Mouse (Mus musculus) forebrain, embryonic 14.5 days (tissue): ENCODE data around the gene Thrap3. TPM values are rescaled to one million over a fixed set of nuclear protein-coding genes. Genes with fewer than 3 reads are reported as not detected.

Experiments
- ATAC-seq: fragments of 200-750 bp; cut with Nextera tagmentation; 2 replicates; pipeline ENCODE4 v1.8.0; 2017; ENCODE audit warnings: mild to moderate bottlenecking, moderate library complexity
- DNase-seq: peaks from one replicate; pipeline ENCODE4 v3.0.0-alpha.2; 2015; ENCODE audit warnings: low spot score
- H3K27ac ChIP-seq: fragments of 300-500 bp; sonication (generic); 2 replicates; pipeline ENCODE4 v1.5.1; 2014; ENCODE audit warnings: low read depth, mild to moderate bottlenecking, control low read depth, low read length, moderate library complexity
- H3K27me3 ChIP-seq: fragments of 300-500 bp; sonication (generic); replicated peaks from 2 replicates; pipeline ENCODE4 v1.6.1; 2014; ENCODE audit warnings: low read length, control low read depth, mixed read lengths; ENCODE audit not compliant: control insufficient read depth, insufficient read depth
- H3K36me3 ChIP-seq: fragments of 300-500 bp; sonication (generic); 2 replicates; pipeline ENCODE4 v1.6.1; 2014; ENCODE audit warnings: low read length, control low read depth; ENCODE audit not compliant: control insufficient read depth, insufficient read depth
- H3K4me1 ChIP-seq: fragments of 300-500 bp; sonication (generic); 2 replicates; pipeline ENCODE4 v1.6.1; 2014; ENCODE audit warnings: antibody characterized with exemption, low read length, control low read depth; ENCODE audit not compliant: control insufficient read depth, insufficient read depth
- H3K4me2 ChIP-seq: fragments of 300-500 bp; sonication (generic); 2 replicates; pipeline ENCODE4 v1.6.1; 2014; ENCODE audit warnings: mild to moderate bottlenecking, control low read depth, low read length
- H3K4me3 ChIP-seq: fragments of 300-500 bp; sonication (generic); 2 replicates; pipeline ENCODE4 v1.5.1; 2014; ENCODE audit warnings: low read depth, low read length, control low read depth
- H3K9ac ChIP-seq: fragments of 300-500 bp; sonication (generic); 2 replicates; pipeline ENCODE4 v1.6.1; 2014; ENCODE audit warnings: mild to moderate bottlenecking, low read length, control low read depth, moderate library complexity
- H3K9me3 ChIP-seq: fragments of 300-500 bp; sonication (generic); replicated peaks from 2 replicates; pipeline ENCODE4 v1.6.1; 2016; ENCODE audit warnings: low read length, control low read depth, mixed read lengths; ENCODE audit not compliant: control insufficient read depth
- WGBS: fragments of 180-500 bp; shearing (Covaris S2); extraction: QIAGEN DNeasy Blood & Tissue Kit; methylation state at CpG from one replicate; pipeline ENCODE4 v1.1.7; 2014; 5-methylcytosine and 5-hydroxymethylcytosine counted together
- polyA plus RNA-seq: library from polyadenylated mRNA; unstranded; fragments of >200 nt; fragmentation: Nextera tagmentation; extraction: Ambion mirVana; gene quantifications from 2 replicates; pipeline ENCODE4 v1.2.1, GENCODE M21; 2014

Thrap3 gene
- polyA plus RNA-seq, 1 experiment from 2014 or later, result 128 TPM

- peaks cover 17% of the 10 kb centered on the region for H3K4me1 ChIP-seq
Measured at GRCm38 (mm10) chr4:126203336-126203895, 856 bp upstream of the Thrap3 start.

DNA sequence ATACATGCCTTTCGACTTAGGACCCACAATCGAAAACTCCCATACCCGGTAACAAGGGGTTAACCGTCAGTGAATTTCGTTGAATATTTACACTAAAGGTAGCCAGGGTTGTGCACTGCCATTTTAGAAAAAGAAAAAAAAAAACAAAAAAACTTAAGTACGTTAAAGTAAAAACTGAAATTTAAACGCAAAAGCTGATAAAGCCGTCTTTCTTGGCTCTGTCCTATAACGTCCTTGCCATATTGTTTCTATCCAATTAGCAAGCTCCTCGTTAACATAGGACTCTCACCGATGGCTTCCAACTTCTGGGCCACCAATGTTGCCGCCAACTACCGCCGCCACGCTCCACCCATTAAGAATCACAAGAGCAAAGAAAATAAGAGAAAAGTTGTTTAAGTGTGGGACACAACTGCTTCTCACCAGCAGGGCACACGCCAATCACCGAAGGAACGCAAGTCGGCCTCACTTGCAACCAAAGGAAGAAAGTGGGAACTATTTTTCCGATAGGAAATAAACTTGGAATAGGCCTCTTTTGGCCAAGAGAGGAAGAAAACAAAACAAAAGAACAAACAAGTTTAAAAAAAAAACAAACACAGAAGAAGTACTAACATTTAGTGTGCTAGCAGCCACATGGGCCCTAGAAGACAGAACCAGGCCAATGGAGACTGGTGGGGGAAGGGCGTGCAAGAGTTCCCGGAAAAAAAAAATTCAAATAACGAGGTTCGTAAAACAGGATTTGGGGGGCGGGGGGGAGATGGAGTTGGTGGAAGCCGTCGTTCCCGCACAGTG is 852 bp downstream of the Thrap3 start:
- peak overlapping the region; percentile 78 for H3K4me2 ChIP-seq
- WGBS, result under 1% methylated on average over 28 of the region's 28 CpGs
- peaks cover 17% of the 10 kb centered on the region for H3K4me1 ChIP-seq
- DNase-seq (peak; percentile 49), ATAC-seq (no peak)
- peak overlapping the region; percentile 85 for H3K9ac ChIP-seq
- H3K4me3 ChIP-seq, result peak overlapping the region; percentile 77
- H3K36me3 ChIP-seq, result 0 out of 2 replicates have a peak, but pooled peaks cover 3% of the 10 kb centered on the region
- no peaks in the 10 kb centered on the region for H3K27me3 ChIP-seq
- H3K9me3 ChIP-seq, result no peaks in the 10 kb centered on the region
- peak overlapping the region; percentile 93 for H3K27ac ChIP-seq

More at GRCm38 (mm10) chr4:126203336-126203895, 856 bp upstream of the Thrap3 start:
- Histone ChIP-seq H3K27me3 (no peaks in the 10 kb centered on the region), H3K9ac (peak overlapping the region; percentile 85), H3K9me3 (no peaks in the 10 kb centered on the region), H3K36me3 (0 out of 2 replicates have a peak, but pooled peaks cover 3% of the 10 kb centered on the region), H3K27ac (peak overlapping the region; percentile 59; the same call in 1 of the 2 replicates), H3K4me3 (peak overlapping the region; percentile 77), H3K4me2 (peak overlapping the region; percentile 49)
- DNase-seq (no peak), ATAC-seq (no peak)
- WGBS, result 72% methylated on average over 10 of the region's 10 CpGs

DNA sequence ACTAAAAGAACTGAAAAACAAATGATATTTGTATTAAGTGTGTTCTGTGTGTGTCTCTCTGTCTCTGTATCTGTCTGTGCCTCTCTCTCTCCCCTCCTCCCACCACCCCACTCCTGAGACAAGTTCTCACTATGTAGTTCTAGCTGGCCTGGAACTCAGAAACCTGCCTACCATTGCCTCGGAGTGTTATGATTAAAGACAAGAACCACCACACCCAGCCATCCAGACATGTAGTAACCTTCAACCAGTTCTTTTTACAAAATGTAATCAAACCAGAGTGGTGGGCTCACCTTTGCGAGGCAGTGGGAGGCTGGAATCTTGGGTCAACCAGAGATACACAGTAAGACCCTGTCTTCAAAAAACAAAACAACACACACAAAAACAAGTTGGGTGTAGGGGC is 1.9 kb downstream of the Thrap3 start:
- 77% methylated on average over 2 of the region's 2 CpGs for WGBS
- peak overlapping the region; percentile 25; the same call in 1 of the 2 replicates for H3K9ac ChIP-seq
- ATAC-seq, result no peak

DNA sequence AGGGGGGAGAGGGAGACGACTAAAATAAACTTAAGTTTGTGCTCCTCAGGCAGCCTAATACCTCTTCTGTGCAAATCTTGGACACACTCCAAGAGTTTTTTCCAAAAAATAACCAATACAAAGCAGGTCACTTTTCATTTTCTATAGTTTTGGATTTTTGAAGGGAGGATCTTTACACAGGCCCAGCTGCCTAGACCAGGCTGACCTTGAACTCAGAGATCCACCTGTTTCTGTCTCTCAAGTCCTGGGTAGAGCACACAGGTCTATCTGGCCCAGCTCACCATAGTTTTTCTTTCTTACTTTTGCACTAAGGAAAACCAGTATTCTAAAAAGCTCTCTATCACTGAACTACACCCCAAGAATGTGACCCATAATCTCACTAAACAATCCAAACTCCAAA is 2.5 kb downstream of the Thrap3 start:
- Histone ChIP-seq H3K9ac (no peak overlapping the region), H3K4me3 (no peak overlapping the region), H3K4me2 (peak overlapping the region; percentile 78), H3K27me3 (no peaks in the 10 kb centered on the region), H3K36me3 (0 out of 2 replicates have a peak, but pooled peaks cover 3% of the 10 kb centered on the region), H3K9me3 (no peaks in the 10 kb centered on the region), H3K27ac (no peak overlapping the region), H3K4me1 (peaks cover 17% of the 10 kb centered on the region)
- ATAC-seq (no peak), DNase-seq (no peak)
- 39% methylated on average over 1 of the region's 1 CpGs for WGBS

More for the DNA sequence above, 1.9 kb downstream of the Thrap3 start:
- H3K27me3 ChIP-seq, result no peaks in the 10 kb centered on the region
- H3K4me2 ChIP-seq, result peak overlapping the region; percentile 78
- no peak overlapping the region for H3K27ac ChIP-seq
- peak overlapping the region; percentile 77 for H3K4me3 ChIP-seq
- no peak for DNase-seq
- H3K9me3 ChIP-seq, result no peaks in the 10 kb centered on the region
- 0 out of 2 replicates have a peak, but pooled peaks cover 3% of the 10 kb centered on the region for H3K36me3 ChIP-seq
- H3K4me1 ChIP-seq, result peaks cover 17% of the 10 kb centered on the region

DNA sequence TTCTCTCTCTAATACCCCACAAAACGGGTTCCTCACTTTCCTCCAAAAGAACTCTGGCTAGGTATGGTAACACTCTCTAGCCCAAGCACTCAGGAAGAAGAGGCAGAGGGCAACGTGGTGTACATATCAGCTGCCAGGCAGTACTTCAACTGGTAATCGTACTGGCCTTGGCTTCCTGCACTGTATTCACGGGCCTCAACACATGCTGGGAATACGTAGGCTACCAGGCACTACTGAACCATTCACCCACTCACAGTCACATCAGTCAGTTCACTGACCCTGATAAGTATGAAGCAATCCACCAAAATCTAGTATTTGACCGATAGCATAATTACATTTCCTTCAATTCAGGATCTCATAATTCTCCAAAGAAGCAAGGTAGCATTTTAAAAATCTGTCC is 3.0 kb downstream of the Thrap3 start:
- Histone ChIP-seq H3K4me1 (peaks cover 17% of the 10 kb centered on the region), H3K36me3 (peaks cover 5% of the 10 kb centered on the region; the same call in 1 of the 2 replicates), H3K4me2 (0 out of 2 replicates have a peak overlapping the region, but pooled peaks have one; percentile 78), H3K27me3 (no peaks in the 10 kb centered on the region), H3K27ac (no peak overlapping the region), H3K9me3 (no peaks in the 10 kb centered on the region), H3K9ac (no peak overlapping the region), H3K4me3 (no peak overlapping the region)
- DNase-seq, result no peak
- WGBS, result 83% methylated on average over 6 of the region's 6 CpGs
- ATAC-seq, result no peak

- DNase-seq (no peak), ATAC-seq (no peak)
- no peak overlapping the region for H3K4me3 ChIP-seq
- H3K9ac ChIP-seq, result no peak overlapping the region
- H3K4me1 ChIP-seq, result peaks cover 17% of the 10 kb centered on the region
- WGBS, result 82% methylated on average over 3 of the region's 3 CpGs
- H3K27me3 ChIP-seq, result no peaks in the 10 kb centered on the region
- H3K27ac ChIP-seq, result no peak overlapping the region
- H3K9me3 ChIP-seq, result no peaks in the 10 kb centered on the region
- peaks cover 25% of the 10 kb centered on the region for H3K36me3 ChIP-seq
- H3K4me2 ChIP-seq, result no peak overlapping the region
Measured at GRCm38 (mm10) chr4:126197485-126197884, 5.1 kb downstream of the Thrap3 start.

DNA sequence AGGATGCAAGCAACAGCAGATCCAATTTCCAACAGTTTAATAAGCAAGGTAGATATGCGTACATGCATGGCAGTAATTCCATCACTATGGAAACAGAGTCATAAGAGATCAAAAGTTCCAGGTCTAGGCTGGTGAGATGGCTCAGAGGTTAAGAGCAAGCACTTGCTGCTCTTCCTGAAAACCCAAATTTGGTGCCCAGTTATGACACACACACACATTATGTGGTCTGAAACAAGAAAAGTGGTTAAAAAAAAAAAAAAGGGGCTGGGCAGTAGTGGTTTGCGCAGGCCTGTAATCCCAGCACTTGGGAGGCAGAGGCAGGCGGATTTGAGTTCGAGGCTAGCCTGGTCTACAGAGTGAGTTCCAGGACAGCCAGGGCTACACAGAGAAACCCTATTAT is 7.6 kb downstream of the Thrap3 start:
- no peak for DNase-seq
- H3K27ac ChIP-seq, result no peak overlapping the region

GRCm38 (mm10) chr4:126194216-126194615 is 8.3 kb downstream of the Thrap3 start:
- Histone ChIP-seq H3K36me3 (peaks cover 32% of the 10 kb centered on the region), H3K9ac (no peak overlapping the region), H3K4me2 (no peak overlapping the region), H3K27ac (no peak overlapping the region), H3K4me1 (no peaks in the 10 kb centered on the region), H3K9me3 (no peaks in the 10 kb centered on the region), H3K4me3 (no peak overlapping the region), H3K27me3 (no peaks in the 10 kb centered on the region)
- no peak for DNase-seq
- no peak for ATAC-seq

More for the DNA sequence above, 7.6 kb downstream of the Thrap3 start:
- Histone ChIP-seq H3K4me1 (peaks cover 3% of the 10 kb centered on the region), H3K9ac (no peak overlapping the region), H3K9me3 (no peaks in the 10 kb centered on the region), H3K4me3 (no peak overlapping the region), H3K27me3 (no peaks in the 10 kb centered on the region), H3K36me3 (peaks cover 35% of the 10 kb centered on the region), H3K4me2 (no peak overlapping the region)
- 94% methylated on average over 4 of the region's 4 CpGs for WGBS
- no peak for ATAC-seq

- no peaks in the 10 kb centered on the region for H3K4me1 ChIP-seq
- WGBS, result 86% methylated on average over 2 of the region's 2 CpGs
- DNase-seq, result no peak
- no peaks in the 10 kb centered on the region for H3K9me3 ChIP-seq
- ATAC-seq, result no peak
- H3K9ac ChIP-seq, result no peak overlapping the region
- H3K27ac ChIP-seq, result no peak overlapping the region
- H3K27me3 ChIP-seq, result no peaks in the 10 kb centered on the region
- no peak overlapping the region for H3K4me2 ChIP-seq
- H3K4me3 ChIP-seq, result no peak overlapping the region
- H3K36me3 ChIP-seq, result peaks cover 36% of the 10 kb centered on the region
Measured at GRCm38 (mm10) chr4:126190636-126191035, 11.9 kb downstream of the Thrap3 start.
